Mouse (Mus musculus) G1E (cell line): Measurements from ENCODE around the gene Mras.

Experiments used
- CTCF ChIP-seq: IDR thresholded peaks from 2 replicates; pipeline ENCODE4 v1.5.1; 2012; ENCODE audit warnings: low read depth, low read length, inconsistent platforms, mixed read lengths
- GATA1 ChIP-seq: IDR thresholded peaks from 2 replicates; pipeline ENCODE4 v1.6.1; 2012; ENCODE audit warnings: borderline replicate concordance, low read length, inconsistent platforms, mixed read lengths
- GATA2 ChIP-seq: IDR thresholded peaks from 2 replicates; pipeline ENCODE4 v1.6.1; 2012; ENCODE audit warnings: low read depth, low read length, inconsistent platforms, borderline replicate concordance
- POLR2AphosphoS5 ChIP-seq: IDR thresholded peaks from 2 replicates; pipeline ENCODE4 v1.6.1; 2012; ENCODE audit warnings: low read depth, low read length, inconsistent platforms; ENCODE audit not compliant: insufficient replicate concordance
- TAL1 ChIP-seq: conservative IDR thresholded peaks from 2 replicates; pipeline ENCODE4 v1.6.1; 2012; ENCODE audit warnings: low read depth, low read length, inconsistent platforms, mixed read lengths

DNA sequence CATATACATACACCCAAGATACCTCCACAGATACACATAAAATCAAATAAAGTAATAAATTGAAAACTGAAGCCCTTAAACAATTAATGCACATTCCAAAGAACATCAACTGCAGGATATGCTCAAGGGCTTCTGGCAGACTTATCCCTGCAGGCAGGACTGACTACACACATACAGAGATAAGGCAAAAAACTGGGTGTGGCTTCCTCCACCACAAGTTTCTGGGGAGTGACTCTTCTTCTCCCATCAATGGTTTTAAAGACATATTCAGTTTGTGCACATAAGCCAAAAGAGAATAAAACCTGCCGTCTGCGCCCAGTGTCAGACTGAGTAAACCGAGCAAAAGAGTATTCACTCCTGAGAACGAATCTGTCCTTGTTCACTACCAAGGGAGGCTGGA, 48.0 kb upstream of the Mras start:
- no peak for TF ChIP-seq CTCF
- no peak for TF ChIP-seq TAL1
- no peak for TF ChIP-seq GATA1
- TF ChIP-seq POLR2AphosphoS5 = no peak
- no peak for TF ChIP-seq GATA2
